8 mouse cellular contexts compared by ENCODE assay signal in genomic region chr7:116531311-116531710, GRCm38 (mm10). TPM values are rescaled to one million over a fixed set of nuclear protein-coding genes. Genes with fewer than 3 reads are reported as not detected.
DNase-seq lines count a peak whose midpoint lies in the region; ATAC-seq and TF ChIP-seq lines count a peak whose summit lies in the region.

No protein-coding gene starts in this region.

- WGBS in kidney, postnatal 0 days = 77% methylated on average over 4 of the region's 4 CpGs

- no peak overlapping the region for H3K27ac ChIP-seq in testis, adult 2 months (ENCODE audit: control insufficient read depth, insufficient read depth, low read depth, low read length)
- H3K27ac ChIP-seq in kidney, postnatal 0 days = no peak overlapping the region

- peak; percentile 45; the same call in 1 of the 2 replicates for TF ChIP-seq CTCF in testis, adult 2 months (IDR thresholded peaks at IDR 0.05; ENCODE audit: control insufficient read depth, insufficient read depth, insufficient replicate concordance, low read depth, low read length)
- peak; percentile 77 for TF ChIP-seq CTCF in kidney, postnatal 0 days (IDR thresholded peaks at IDR 0.05; ENCODE audit: low read depth)

- DNase-seq in testis, postnatal 10 days (ENCODE audit: low spot score) = no peak
- peak; percentile 71 for DNase-seq in cerebellum, adult 9-10 months
- peak; percentile 19 to 45 for DNase-seq in heart, adult 9 months (ENCODE audit: low spot score in 2 of 2)
- peak; percentile 66 for DNase-seq in kidney, postnatal 0 days (ENCODE audit: low spot score)
- DNase-seq in lung, postnatal 14 days = peak; percentile 28
- DNase-seq in splenic B cell, adult 2 months (ENCODE audit: low read depth, low spot score) = peak; percentile 55
- DNase-seq in gastrocnemius, postnatal 25 days = no peak

- H3K36me3 ChIP-seq in testis, adult 2 months (ENCODE audit: control insufficient read depth, insufficient read depth, low read length) = no peaks in the 10 kb centered on the region
- H3K36me3 ChIP-seq in kidney, postnatal 0 days (ENCODE audit: insufficient read depth, low read length) = peaks cover 26% of the 10 kb centered on the region
- peaks cover 10% of the 10 kb centered on the region for H3K36me3 ChIP-seq in splenic B cell, adult 2 months (ENCODE audit: control insufficient read depth, insufficient read depth, low read length, poor library complexity, severe bottlenecking)

- ATAC-seq in kidney, postnatal 0 days (replicated peaks; ENCODE audit: low FRiP score, low read depth) = peak; percentile 63

- no peaks in the 10 kb centered on the region for H3K4me1 ChIP-seq in testis, adult 2 months (ENCODE audit: control insufficient read depth, insufficient read depth, low read length)
- H3K4me1 ChIP-seq in kidney, postnatal 0 days (replicated peaks; ENCODE audit: insufficient read depth, low read length) = no peaks in the 10 kb centered on the region

- TF ChIP-seq POLR2A in testis, adult 2 months (IDR thresholded peaks at IDR 0.05; ENCODE audit: control insufficient read depth, low read depth, low read length) = no peak

- H3K9me3 ChIP-seq in kidney, postnatal 0 days (replicated peaks; ENCODE audit: low read length) = no peaks in the 10 kb centered on the region

- H3K9ac ChIP-seq in kidney, postnatal 0 days (ENCODE audit: low read depth, low read length) = no peak overlapping the region

- H3K27me3 ChIP-seq in testis, adult 2 months (ENCODE audit: control insufficient read depth, insufficient read depth, low read length) = no peaks in the 10 kb centered on the region
- no peaks in the 10 kb centered on the region for H3K27me3 ChIP-seq in kidney, postnatal 0 days (ENCODE audit: insufficient read depth, low read length)
- H3K27me3 ChIP-seq in splenic B cell, adult 2 months (ENCODE audit: control insufficient read depth, insufficient read depth, low read length, poor library complexity, severe bottlenecking) = no peaks in the 10 kb centered on the region

- H3K4me2 ChIP-seq in kidney, postnatal 0 days (ENCODE audit: low read length) = no peak overlapping the region

- H3K4me3 ChIP-seq in testis, adult 2 months (ENCODE audit: control insufficient read depth, low read depth, low read length) = no peak overlapping the region
- no peak overlapping the region for H3K4me3 ChIP-seq in kidney, postnatal 0 days (replicated peaks; ENCODE audit: low read depth, low read length)

RNA-seq across cellular contexts. Expression of gene Nucb2, which starts 27.1 kb away (rescaled TPM):
- 7.5 and 10.0 TPM in 2 replicates for polyA plus RNA-seq in testis, adult 2 months (2012; rRNA removed)
- polyA plus RNA-seq in kidney, postnatal 0 days (2015; fragmentation: Nextera tagmentation; extraction: Ambion mirVana) = 23.1 and 23.3 TPM in 2 replicates
- 1 to 10 TPM; 6.2 to 9.2 TPM for total RNA-seq in gastrocnemius, postnatal 25 days (2021)

Comparison
In these comparisons a context has a peak if more than half of its experiments do, and no peak if none do; other contexts are left out.
1. DNase-seq: peak in cerebellum, adult 9-10 months (single experiment), heart, adult 9 months (2 of 2), kidney, postnatal 0 days (single experiment), lung, postnatal 14 days (single experiment) and splenic B cell, adult 2 months (single experiment); none in testis, postnatal 10 days (single experiment) and gastrocnemius, postnatal 25 days (single experiment).